Mouse (Mus musculus) hindbrain, embryonic 15.5 days (tissue): ENCODE measurements around the gene Med23. TPM values are rescaled to one million over a fixed set of nuclear protein-coding genes. Genes with fewer than 3 reads are reported as not detected.

Source experiments
- ATAC-seq: fragments of 200-750 bp; cut with Nextera tagmentation; 2 replicates; pipeline ENCODE4 v1.8.0; 2017; ENCODE audit warnings: low read depth, moderate number of reproducible peaks, moderate TSS enrichment; ENCODE audit not compliant: low FRiP score
- H3K27ac ChIP-seq: fragments of 300-500 bp; sonication (generic); replicated peaks from 2 replicates; pipeline ENCODE4 v1.5.1; 2015; ENCODE audit warnings: mild to moderate bottlenecking, inconsistent platforms
- H3K27me3 ChIP-seq: fragments of 300-500 bp; sonication (generic); 2 replicates; pipeline ENCODE4 v1.6.1; 2015; ENCODE audit warnings: control low read depth, inconsistent platforms
- H3K36me3 ChIP-seq: fragments of 300-500 bp; sonication (generic); 2 replicates; pipeline ENCODE4 v1.6.1; 2015; ENCODE audit warnings: control low read depth, inconsistent platforms
- H3K4me1 ChIP-seq: fragments of 300-500 bp; sonication (generic); replicated peaks from 2 replicates; pipeline ENCODE4 v1.6.1; 2015; ENCODE audit warnings: control low read depth, inconsistent platforms
- H3K4me2 ChIP-seq: fragments of 300-500 bp; sonication (generic); 2 replicates; pipeline ENCODE4 v1.6.1; 2015; ENCODE audit warnings: moderate library complexity, mild to moderate bottlenecking, inconsistent platforms
- H3K4me3 ChIP-seq: fragments of 300-500 bp; sonication (generic); 2 replicates; pipeline ENCODE4 v1.5.1; 2015; ENCODE audit warnings: mild to moderate bottlenecking, inconsistent platforms
- H3K9ac ChIP-seq: fragments of 300-500 bp; sonication (generic); 2 replicates; pipeline ENCODE4 v1.6.1; 2015; ENCODE audit warnings: inconsistent platforms
- H3K9me3 ChIP-seq: fragments of 300-500 bp; sonication (generic); 2 replicates; pipeline ENCODE4 v1.6.1; 2016; ENCODE audit warnings: control low read depth, inconsistent platforms
- WGBS: fragments of 180-500 bp; shearing (Covaris S2); methylation state at CpG from one replicate; pipeline ENCODE4 v1.1.7; 2015; 5-methylcytosine and 5-hydroxymethylcytosine counted together
- polyA plus RNA-seq: library from polyadenylated mRNA; unstranded; fragments of >200 nt; fragmentation: Nextera tagmentation; extraction: Ambion mirVana; gene quantifications from 2 replicates; pipeline ENCODE4 v1.2.1, GENCODE M21; 2015

The Med23 gene
- polyA plus RNA-seq: 23.4 and 23.9 TPM in 2 replicates

DNA sequence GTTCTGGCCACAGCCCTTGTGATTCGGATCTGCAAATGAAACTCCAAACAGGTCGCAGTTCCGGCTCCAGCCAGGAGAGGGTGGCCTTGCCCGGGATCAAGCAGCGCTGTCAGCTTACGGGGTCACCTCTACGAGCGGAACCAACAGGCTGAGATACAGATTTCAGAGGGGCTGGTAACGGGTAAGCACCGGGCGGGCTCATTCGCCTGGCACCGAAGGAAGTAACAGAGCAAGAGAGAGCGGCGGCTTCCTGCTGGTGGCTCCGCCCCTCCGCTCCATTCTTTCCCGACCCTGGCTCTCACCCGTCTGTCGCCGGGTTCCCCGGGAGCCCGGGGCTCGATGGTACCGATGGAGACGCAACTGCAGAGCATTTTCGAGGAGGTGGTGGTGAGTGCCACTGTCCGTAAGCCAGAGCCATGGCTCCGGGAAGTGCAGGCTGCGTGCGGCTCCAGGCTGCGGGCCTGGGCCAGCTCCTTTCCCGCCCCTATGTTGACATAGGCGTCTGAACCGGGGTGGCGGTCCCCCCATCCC lies at the start of gene Med23:
Med23 (plus strand) TSS at position 227 of the 531 bp plus-strand sequence.
- H3K9ac ChIP-seq: peak within 1 kb of the TSS; percentile 75
- peak within 1 kb of the TSS; percentile 61 for H3K4me3 ChIP-seq
- H3K36me3 ChIP-seq: peaks cover 22% of the 10 kb centered on the region
- peaks cover 7% of the 10 kb centered on the region for H3K4me1 ChIP-seq
- no peaks in the 10 kb centered on the region for H3K27me3 ChIP-seq
- peak within 1 kb of the TSS; percentile 64 for H3K27ac ChIP-seq
- under 1% methylated on average over 36 of the region's 36 CpGs for WGBS
- no peaks in the 10 kb centered on the region for H3K9me3 ChIP-seq
- peak; percentile 100 for ATAC-seq
- peak within 1 kb of the TSS; percentile 66 for H3K4me2 ChIP-seq

DNA sequence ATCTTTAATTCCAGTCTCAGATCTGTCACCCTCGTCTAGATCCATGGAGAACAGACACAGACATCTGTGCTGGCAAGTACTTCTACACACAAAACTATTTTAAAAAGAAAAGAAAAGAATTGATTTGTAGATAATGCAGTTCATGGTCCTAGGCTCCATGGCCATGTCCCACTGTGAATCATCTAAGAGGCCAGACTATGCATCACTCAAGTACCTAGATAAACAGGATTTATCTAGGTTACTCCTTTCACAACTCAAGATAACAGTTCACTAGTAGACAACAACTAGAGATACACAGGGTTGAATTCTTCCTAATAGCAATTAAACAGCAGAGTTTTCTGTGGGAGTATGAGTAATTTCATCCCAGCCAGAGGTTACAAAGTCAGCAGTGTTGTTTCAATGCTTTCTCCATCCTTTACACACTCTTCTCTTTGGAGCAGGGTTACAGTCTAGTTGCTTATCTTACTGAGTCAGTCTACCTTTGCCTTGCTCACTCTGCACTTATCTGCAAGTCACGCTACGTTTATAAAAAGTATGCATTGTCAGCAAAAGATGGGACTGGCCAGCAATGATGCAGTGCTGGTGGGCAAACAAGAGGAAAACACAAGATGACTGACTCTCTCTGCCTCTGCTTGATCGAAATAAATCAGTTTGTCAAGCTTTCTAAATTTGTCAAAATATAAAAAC lies 47.7 kb upstream of the Med23 start:
- Histone ChIP-seq H3K36me3 (no peaks in the 10 kb centered on the region), H3K4me1 (0 out of 2 replicates have a peak, but pooled peaks cover 3% of the 10 kb centered on the region), H3K27ac (no peak overlapping the region), H3K27me3 (no peaks in the 10 kb centered on the region), H3K4me2 (no peak overlapping the region), H3K9me3 (no peaks in the 10 kb centered on the region), H3K9ac (no peak overlapping the region), H3K4me3 (no peak overlapping the region)
- WGBS: 85% methylated on average over 4 of the region's 4 CpGs
- no peak for ATAC-seq

- Histone ChIP-seq H3K4me1 (0 out of 2 replicates have a peak, but pooled peaks cover 3% of the 10 kb centered on the region), H3K9me3 (no peaks in the 10 kb centered on the region), H3K27me3 (no peaks in the 10 kb centered on the region), H3K4me2 (no peak overlapping the region), H3K27ac (no peak overlapping the region), H3K9ac (no peak overlapping the region), H3K36me3 (no peaks in the 10 kb centered on the region), H3K4me3 (no peak overlapping the region)
- whole genome bisulfite sequencing: 83% methylated on average over 1 of the region's 1 CpGs
- ATAC-seq: no peak
Observed at GRCm38 (mm10) chr10:24822842-24823241, 46.9 kb upstream of the Med23 start.

- H3K4me3 ChIP-seq: no peak overlapping the region
- H3K4me2 ChIP-seq: no peak overlapping the region
- no peak overlapping the region for H3K27ac ChIP-seq
- ATAC-seq: no peak
- H3K36me3 ChIP-seq: no peaks in the 10 kb centered on the region
- no peak overlapping the region for H3K9ac ChIP-seq
- H3K9me3 ChIP-seq: no peaks in the 10 kb centered on the region
- 0 out of 2 replicates have a peak, but pooled peaks cover 3% of the 10 kb centered on the region for H3K4me1 ChIP-seq
- no peaks in the 10 kb centered on the region for H3K27me3 ChIP-seq
- 43% methylated on average over 1 of the region's 1 CpGs for WGBS
Observed at GRCm38 (mm10) chr10:24823265-24823664, 46.5 kb upstream of the Med23 start.

GRCm38 (mm10) chr10:24823697-24824535 lies 45.9 kb upstream of the Med23 start:
- Histone ChIP-seq H3K4me3 (no peak overlapping the region), H3K9me3 (no peaks in the 10 kb centered on the region), H3K9ac (no peak overlapping the region), H3K27ac (no peak overlapping the region), H3K4me2 (no peak overlapping the region), H3K4me1 (0 out of 2 replicates have a peak, but pooled peaks cover 3% of the 10 kb centered on the region), H3K36me3 (no peaks in the 10 kb centered on the region), H3K27me3 (no peaks in the 10 kb centered on the region)
- 80% methylated on average over 16 of the region's 16 CpGs for WGBS
- ATAC-seq: no peak

DNA sequence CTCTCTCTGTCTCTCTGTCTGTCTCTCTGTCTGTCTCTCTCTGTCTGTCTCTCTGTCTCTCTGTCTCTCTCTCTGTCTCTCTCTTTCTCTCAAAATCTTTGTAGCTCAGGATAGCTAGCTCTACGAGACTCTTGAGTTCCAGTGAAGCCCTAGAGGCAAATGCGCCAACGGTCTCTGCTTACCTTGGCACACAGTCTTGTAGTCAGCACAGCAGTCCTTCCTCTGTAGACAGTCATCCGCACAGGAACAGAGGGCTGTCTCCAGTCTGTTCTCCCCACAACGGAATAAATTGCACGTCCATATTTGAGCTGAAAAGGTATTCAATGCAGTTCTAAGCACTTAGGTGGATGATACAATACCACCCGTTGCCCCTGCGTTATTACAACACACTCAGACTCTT lies 45.2 kb upstream of the Med23 start:
- no peak overlapping the region for H3K27ac ChIP-seq
- H3K4me2 ChIP-seq: no peak overlapping the region
- H3K4me3 ChIP-seq: no peak overlapping the region
- no peaks in the 10 kb centered on the region for H3K9me3 ChIP-seq
- no peak for ATAC-seq
- no peak overlapping the region for H3K9ac ChIP-seq
- no peaks in the 10 kb centered on the region for H3K36me3 ChIP-seq
- 0 out of 2 replicates have a peak, but pooled peaks cover 3% of the 10 kb centered on the region for H3K4me1 ChIP-seq
- no peaks in the 10 kb centered on the region for H3K27me3 ChIP-seq
- WGBS: 88% methylated on average over 8 of the region's 8 CpGs

DNA sequence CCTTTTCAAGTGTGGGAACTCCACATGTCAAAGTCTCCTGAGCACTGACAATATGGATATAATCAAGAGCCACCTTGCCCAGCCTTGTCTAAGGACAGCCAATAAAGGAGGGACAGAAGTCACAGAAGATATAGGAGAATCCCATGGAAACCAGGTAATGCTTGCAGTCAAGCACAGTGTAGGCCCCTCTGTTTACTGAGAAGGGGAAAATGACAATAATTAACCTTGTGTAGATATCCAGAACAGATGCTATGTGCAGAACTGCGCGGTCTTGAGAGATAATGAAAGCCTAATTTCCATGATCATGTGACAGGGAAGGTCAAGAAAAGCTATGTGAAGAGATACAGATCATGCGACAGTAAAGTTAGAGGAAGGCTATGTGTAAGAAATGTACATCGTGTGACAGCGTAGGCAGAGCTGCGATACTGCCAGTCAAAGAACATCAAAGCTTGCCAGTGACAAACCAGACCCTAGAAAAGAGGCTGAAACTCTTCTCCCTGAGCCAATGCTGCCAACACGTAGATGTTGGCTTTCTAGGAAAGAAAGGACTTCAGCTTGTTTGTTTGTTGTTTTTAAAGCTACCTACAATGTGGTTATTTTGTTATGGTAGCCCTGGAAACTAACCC lies 44.2 kb upstream of the Med23 start:
- no peak for ATAC-seq
- no peak overlapping the region for H3K4me2 ChIP-seq
- H3K27me3 ChIP-seq: no peaks in the 10 kb centered on the region
- H3K4me1 ChIP-seq: 0 out of 2 replicates have a peak, but pooled peaks cover 3% of the 10 kb centered on the region
- no peaks in the 10 kb centered on the region for H3K36me3 ChIP-seq
- no peaks in the 10 kb centered on the region for H3K9me3 ChIP-seq
- H3K27ac ChIP-seq: no peak overlapping the region
- H3K4me3 ChIP-seq: no peak overlapping the region
- H3K9ac ChIP-seq: no peak overlapping the region
- 75% methylated on average over 7 of the region's 7 CpGs for WGBS

- Histone ChIP-seq H3K27ac (no peak overlapping the region), H3K36me3 (no peaks in the 10 kb centered on the region), H3K4me1 (0 out of 2 replicates have a peak, but pooled peaks cover 3% of the 10 kb centered on the region), H3K9ac (no peak overlapping the region), H3K27me3 (no peaks in the 10 kb centered on the region), H3K9me3 (no peaks in the 10 kb centered on the region), H3K4me2 (no peak overlapping the region), H3K4me3 (no peak overlapping the region)
- no peak for ATAC-seq
- WGBS: 9% methylated on average over 6 of the region's 6 CpGs
Observed at GRCm38 (mm10) chr10:24826130-24826529, 43.7 kb upstream of the Med23 start.

DNA sequence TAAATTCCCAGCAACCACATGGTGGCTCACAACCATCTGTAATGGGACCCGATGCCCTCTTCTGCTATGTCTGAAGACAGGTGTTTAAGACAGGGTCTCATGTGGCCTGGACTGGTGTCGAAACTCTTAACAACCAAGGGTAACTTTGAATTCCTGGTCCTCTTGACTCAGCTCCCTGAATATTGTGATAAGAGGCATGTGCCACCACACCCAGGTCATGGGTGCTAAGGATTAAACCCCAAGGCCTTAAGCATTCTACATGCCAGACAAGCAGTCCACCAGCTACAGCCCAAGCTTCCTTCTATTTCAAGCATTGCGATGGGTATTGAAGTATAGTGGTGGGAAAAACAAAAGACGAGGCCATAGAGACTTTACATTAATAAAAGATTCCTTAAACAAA lies 41.6 kb upstream of the Med23 start:
- no peaks in the 10 kb centered on the region for H3K9me3 ChIP-seq
- ATAC-seq: no peak
- H3K4me3 ChIP-seq: no peak overlapping the region
- H3K4me2 ChIP-seq: no peak overlapping the region
- no peaks in the 10 kb centered on the region for H3K27me3 ChIP-seq
- H3K9ac ChIP-seq: no peak overlapping the region
- no peak overlapping the region for H3K27ac ChIP-seq
- 0 out of 2 replicates have a peak, but pooled peaks cover 3% of the 10 kb centered on the region for H3K4me1 ChIP-seq
- 91% methylated on average over 4 of the region's 4 CpGs for WGBS
- no peaks in the 10 kb centered on the region for H3K36me3 ChIP-seq

DNA sequence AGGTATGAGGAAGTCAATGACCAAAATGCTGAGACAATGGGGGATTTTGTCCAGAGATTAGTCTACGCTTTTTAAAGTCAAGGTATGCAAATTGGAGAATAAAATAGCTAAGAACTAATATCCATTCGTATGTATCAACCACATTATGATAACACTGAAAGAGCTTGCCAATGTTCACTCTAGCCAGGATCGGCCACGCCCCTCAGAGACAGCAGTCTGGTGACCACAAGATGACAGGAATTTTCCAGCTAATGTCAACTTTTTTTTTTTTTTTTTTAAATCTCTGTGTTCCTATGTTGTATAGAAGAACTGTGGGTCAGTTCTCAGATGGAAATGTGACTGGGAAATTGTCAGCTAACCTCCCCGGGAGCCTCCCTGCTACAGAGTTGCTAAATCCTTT lies 39.3 kb upstream of the Med23 start:
- Histone ChIP-seq H3K36me3 (no peaks in the 10 kb centered on the region), H3K4me2 (no peak overlapping the region), H3K4me3 (no peak overlapping the region), H3K4me1 (peaks cover 9% of the 10 kb centered on the region), H3K27ac (no peak overlapping the region), H3K27me3 (no peaks in the 10 kb centered on the region), H3K9ac (no peak overlapping the region), H3K9me3 (no peaks in the 10 kb centered on the region)
- 93% methylated on average over 5 of the region's 5 CpGs for WGBS
- ATAC-seq: no peak

DNA sequence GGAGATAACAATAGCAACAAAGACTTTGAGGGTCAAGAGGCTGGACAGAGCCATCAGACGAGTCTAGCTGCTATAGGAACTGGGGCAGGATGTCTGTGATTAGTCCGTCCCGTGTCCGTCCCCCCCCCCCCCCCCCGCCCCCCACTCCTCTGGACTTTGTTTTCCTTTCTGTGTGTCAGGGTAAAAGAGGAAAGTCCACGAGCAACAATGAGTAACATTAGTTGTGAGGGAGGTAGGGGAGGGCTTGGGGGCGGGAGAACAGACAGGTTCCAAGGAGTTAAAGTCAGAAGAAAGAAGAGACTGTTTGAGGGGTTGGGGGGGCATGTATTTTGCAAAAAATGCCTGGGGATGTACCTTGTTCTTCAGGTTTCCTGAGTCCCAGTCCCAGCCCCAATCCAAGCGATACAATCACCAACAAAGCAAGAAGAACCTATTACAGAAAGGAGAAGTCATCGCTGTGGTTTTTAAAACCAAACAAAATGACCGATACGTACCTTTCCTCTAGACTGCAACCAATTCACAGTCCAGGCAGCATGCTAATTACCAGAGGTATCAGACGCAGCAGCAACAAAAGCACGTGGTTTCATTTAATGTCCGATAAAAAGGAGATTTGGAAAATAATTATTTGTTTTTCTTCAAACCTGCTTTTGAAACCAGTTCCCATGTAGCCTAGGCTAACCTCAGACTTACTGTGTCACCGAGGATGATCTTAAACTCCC lies 38.2 kb upstream of the Med23 start:
- H3K4me1 ChIP-seq: peaks cover 17% of the 10 kb centered on the region
- H3K27ac ChIP-seq: no peak overlapping the region
- whole genome bisulfite sequencing: 70% methylated on average over 14 of the region's 15 CpGs

More for the DNA sequence above, 38.2 kb upstream of the Med23 start:
- Histone ChIP-seq H3K9ac (no peak overlapping the region), H3K27me3 (no peaks in the 10 kb centered on the region), H3K9me3 (no peaks in the 10 kb centered on the region), H3K4me3 (no peak overlapping the region), H3K36me3 (no peaks in the 10 kb centered on the region), H3K4me2 (no peak overlapping the region)
- ATAC-seq: no peak
